Mouse (Mus musculus) kidney, adult 2 months (tissue): ENCODE results near the gene Fam8a1.

Source experiments
- CTCF ChIP-seq: fragments of 200-500 bp; conservative IDR thresholded peaks from 2 replicates; pipeline ENCODE4 v1.5.1; 2011; ENCODE audit warnings: low read depth, mild to moderate bottlenecking, control low read depth, low read length, moderate library complexity, mixed read lengths; ENCODE audit not compliant: insufficient read depth, insufficient read length
- POLR2A ChIP-seq: fragments of 200-500 bp; IDR thresholded peaks from one replicate; pipeline ENCODE4 v1.6.1; 2011; ENCODE audit warnings: low read depth, low read length, control low read depth

GRCm38 (mm10) chr13:46644175-46644574 lies 25.1 kb upstream of the Fam8a1 start:
- no peak for TF ChIP-seq POLR2A
- TF ChIP-seq CTCF = no peak
